Comparison of ENCODE assay signal across 8 mouse cellular contexts in genomic region chr6:137558840-137559239, GRCm38 (mm10).
A peak's percentile ranks its signal among the peaks of the same experiment; 100 is the strongest.
DNase-seq lines count a peak whose midpoint lies in the region; ATAC-seq and TF ChIP-seq lines count a peak whose summit lies in the region.

No protein-coding gene starts in this region.

- no peak for TF ChIP-seq POLR2A in lung, adult 2 months (IDR thresholded peaks at IDR 0.05; ENCODE audit: borderline replicate concordance, extremely low read depth, low read depth, low read length)
- no peak for TF ChIP-seq POLR2A in thymus, adult 2 months (IDR thresholded peaks at IDR 0.05; ENCODE audit: control insufficient read depth, extremely low read depth, insufficient read depth, low read length, poor library complexity)

- H3K4me2 ChIP-seq in intestine, embryonic 16.5 days (ENCODE audit: low read depth, low read length) = no peak overlapping the region
- H3K4me2 ChIP-seq in intestine, embryonic 15.5 days (replicated peaks) = no peak overlapping the region
- no peak overlapping the region for H3K4me2 ChIP-seq in hindbrain, postnatal 0 days (ENCODE audit: low read depth, low read length)

- TF ChIP-seq CTCF in lung, adult 2 months (IDR thresholded peaks at IDR 0.05; ENCODE audit: insufficient read depth, low read length) = no peak
- no peak for TF ChIP-seq CTCF in hindbrain, postnatal 0 days (IDR thresholded peaks at IDR 0.05; ENCODE audit: low read depth)
- no peak for TF ChIP-seq CTCF in thymus, adult 2 months (IDR thresholded peaks at IDR 0.05; ENCODE audit: borderline replicate concordance, control insufficient read depth, extremely low read depth, insufficient read depth, low read length, poor library complexity)

- no peak overlapping the region for H3K9ac ChIP-seq in intestine, embryonic 16.5 days (ENCODE audit: low read depth, low read length)
- no peak overlapping the region for H3K9ac ChIP-seq in intestine, embryonic 15.5 days
- H3K9ac ChIP-seq in hindbrain, postnatal 0 days (replicated peaks; ENCODE audit: low read length) = no peak overlapping the region

- ATAC-seq in intestine, embryonic 16.5 days = no peak
- no peak for ATAC-seq in intestine, embryonic 15.5 days
- ATAC-seq in hindbrain, postnatal 0 days = no peak

- peak overlapping the region; percentile 16; the same call in 1 of the 2 replicates for H3K27ac ChIP-seq in intestine, embryonic 16.5 days (ENCODE audit: low read length)
- no peak overlapping the region for H3K27ac ChIP-seq in intestine, embryonic 15.5 days
- H3K27ac ChIP-seq in hindbrain, postnatal 0 days = no peak overlapping the region
- no peak overlapping the region; the same call in 1 of the 2 replicates for H3K27ac ChIP-seq in thymus, adult 2 months (ENCODE audit: control insufficient read depth, insufficient read depth, low read length)

- no peak overlapping the region for H3K4me3 ChIP-seq in intestine, embryonic 16.5 days (ENCODE audit: low read length)
- H3K4me3 ChIP-seq in intestine, embryonic 15.5 days (replicated peaks) = no peak overlapping the region
- H3K4me3 ChIP-seq in lung, adult 2 months (replicated peaks; ENCODE audit: extremely low read depth, low read depth, low read length) = no peak overlapping the region
- no peak overlapping the region for H3K4me3 ChIP-seq in hindbrain, postnatal 0 days (ENCODE audit: low read length)
- no peak overlapping the region for H3K4me3 ChIP-seq in thymus, adult 2 months (ENCODE audit: control insufficient read depth, insufficient read depth, low read length)

- no peaks in the 10 kb centered on the region for H3K27me3 ChIP-seq in intestine, embryonic 16.5 days (replicated peaks; ENCODE audit: control insufficient read depth, insufficient read depth, low read length)
- H3K27me3 ChIP-seq in intestine, embryonic 15.5 days (replicated peaks) = no peaks in the 10 kb centered on the region
- H3K27me3 ChIP-seq in hindbrain, postnatal 0 days (ENCODE audit: insufficient read depth, low read length) = no peaks in the 10 kb centered on the region
- H3K27me3 ChIP-seq in thymus, adult 2 months (ENCODE audit: control insufficient read depth, insufficient read depth, low read length) = no peaks in the 10 kb centered on the region

- peaks cover 16% of the 10 kb centered on the region; the same call in 1 of the 2 replicates for H3K4me1 ChIP-seq in intestine, embryonic 16.5 days (ENCODE audit: control insufficient read depth, insufficient read depth, low read length)
- H3K4me1 ChIP-seq in intestine, embryonic 15.5 days (replicated peaks) = peaks cover 7% of the 10 kb centered on the region; the same call in 1 of the 2 replicates
- H3K4me1 ChIP-seq in lung, adult 2 months (ENCODE audit: control insufficient read depth, insufficient read depth, low read length) = peaks cover 16% of the 10 kb centered on the region
- peaks cover 6% of the 10 kb centered on the region; the same call in 1 of the 2 replicates for H3K4me1 ChIP-seq in hindbrain, postnatal 0 days (ENCODE audit: insufficient read depth, low read length)
- peaks cover 8% of the 10 kb centered on the region for H3K4me1 ChIP-seq in thymus, adult 2 months (replicated peaks; ENCODE audit: control insufficient read depth, insufficient read depth, low read length)

- WGBS in intestine, embryonic 16.5 days = 78% methylated on average over 13 of the region's 13 CpGs
- 82% methylated on average over 13 of the region's 13 CpGs for WGBS in intestine, embryonic 15.5 days
- 14% methylated on average over 13 of the region's 13 CpGs for WGBS in lung, adult 2 months
- 83% methylated on average over 13 of the region's 13 CpGs for WGBS in hindbrain, postnatal 0 days
- WGBS in thymus, adult 2 months = 7% methylated on average over 13 of the region's 13 CpGs

- intact Hi-C loops in heart, postnatal 14 days (cut with DNase I) = loop anchor here (5.0 to 10.0 kb wide), 3 partner anchors 88 to 156 kb away; no protein-coding TSS in a partner anchor

- no peaks in the 10 kb centered on the region for H3K9me3 ChIP-seq in intestine, embryonic 16.5 days (ENCODE audit: control insufficient read depth, low read length)
- no peaks in the 10 kb centered on the region for H3K9me3 ChIP-seq in intestine, embryonic 15.5 days
- H3K9me3 ChIP-seq in hindbrain, postnatal 0 days (ENCODE audit: low read length) = no peaks in the 10 kb centered on the region

- peak; percentile 57 for DNase-seq in c-Kit-positive CD71-positive TER-119-negative erythroid progenitor cells, embryonic 14.5 days (ENCODE audit: low read depth)
- peak; percentile 64 to 67 for DNase-seq in heart, postnatal 14 days
- DNase-seq in lung, adult 2 months = peak; percentile 51
- DNase-seq in testis, postnatal 14 days (ENCODE audit: low spot score) = peak; percentile 28
- DNase-seq in hindbrain, postnatal 0 days (ENCODE audit: low spot score) = no peak
- no peak for DNase-seq in thymus, adult 2 months

- H3K36me3 ChIP-seq in intestine, embryonic 16.5 days (ENCODE audit: control insufficient read depth, insufficient read depth, low read length) = peaks cover 4% of the 10 kb centered on the region; the same call in 1 of the 2 replicates
- H3K36me3 ChIP-seq in intestine, embryonic 15.5 days = no peaks in the 10 kb centered on the region
- no peaks in the 10 kb centered on the region for H3K36me3 ChIP-seq in hindbrain, postnatal 0 days (ENCODE audit: insufficient read depth, low read length)
- no peaks in the 10 kb centered on the region for H3K36me3 ChIP-seq in thymus, adult 2 months (ENCODE audit: control insufficient read depth, insufficient read depth, low read length)

Comparison
In these comparisons a context has a peak if more than half of its experiments do, and no peak if none do; other contexts are left out.
1. DNase-seq: peak in c-Kit-positive CD71-positive TER-119-negative erythroid progenitor cells, embryonic 14.5 days (single experiment), heart, postnatal 14 days (2 of 2), lung, adult 2 months (single experiment) and testis, postnatal 14 days (single experiment); none in hindbrain, postnatal 0 days (single experiment) and thymus, adult 2 months (single experiment).